Mouse (Mus musculus) large intestine, adult 2 months (tissue): ENCODE measurements around the gene Rnf169. TPM values are rescaled to one million over a fixed set of nuclear protein-coding genes. Genes with fewer than 3 reads are reported as not detected.

ENCODE experiments used
- polyA plus RNA-seq: library from polyadenylated mRNA; depleted of rRNA; stranded (reverse); fragments of >200 nt; gene quantifications from 2 replicates; pipeline ENCODE4 v1.2.3, GENCODE M21; 2012; rRNA removed

Rnf169 gene
- polyA plus RNA-seq, 1 experiment = 2.7 TPM

Other genes with a start within 250 kb of the Rnf169 start
- gene Olfr521, start 216.9 kb downstream of the Rnf169 start, polyA plus RNA-seq = not detected in 2 replicates
- gene Neu3, start 152.0 kb downstream of the Rnf169 start, polyA plus RNA-seq = 1.1 and 2.2 TPM in 2 replicates
- 0.05 and 0.21 TPM in 2 replicates for gene Xrra1, start 121.3 kb downstream of the Rnf169 start, polyA plus RNA-seq
- 49.4 and 60.5 TPM in 2 replicates for gene Spcs2, start 117.0 kb downstream of the Rnf169 start, polyA plus RNA-seq
- 0.87 and 0.92 TPM in 2 replicates for gene Chrdl2, start 25.7 kb upstream of the Rnf169 start, polyA plus RNA-seq
- 8.4 and 10.2 TPM in 2 replicates for gene Pold3, start 141.1 kb upstream of the Rnf169 start, polyA plus RNA-seq
- gene Lipt2, start 178.8 kb upstream of the Rnf169 start, polyA plus RNA-seq = 10.2 and 11.1 TPM in 2 replicates
- 220 and 227 TPM in 2 replicates for gene Kcne3, start 196.1 kb upstream of the Rnf169 start, polyA plus RNA-seq
- 1.2 and 2.6 TPM in 2 replicates for gene Pgm2l1, start 246.9 kb upstream of the Rnf169 start, polyA plus RNA-seq